Mouse (Mus musculus) heart, adult 2 months (tissue): Measurements from ENCODE around the gene Ahcyl1.

ENCODE experiments used
- CTCF ChIP-seq: fragments of 200-600 bp; IDR thresholded peaks from 2 replicates; pipeline ENCODE4 v1.8.1; 2022; ENCODE audit warnings: antibody characterized with exemption, mild to moderate bottlenecking, moderate library complexity
- POLR2A ChIP-seq: fragments of 200-500 bp; IDR thresholded peaks from 2 replicates; pipeline ENCODE4 v1.6.1; 2011; ENCODE audit warnings: mild to moderate bottlenecking, low read depth, low read length, control low read depth; ENCODE audit not compliant: insufficient read depth

DNA sequence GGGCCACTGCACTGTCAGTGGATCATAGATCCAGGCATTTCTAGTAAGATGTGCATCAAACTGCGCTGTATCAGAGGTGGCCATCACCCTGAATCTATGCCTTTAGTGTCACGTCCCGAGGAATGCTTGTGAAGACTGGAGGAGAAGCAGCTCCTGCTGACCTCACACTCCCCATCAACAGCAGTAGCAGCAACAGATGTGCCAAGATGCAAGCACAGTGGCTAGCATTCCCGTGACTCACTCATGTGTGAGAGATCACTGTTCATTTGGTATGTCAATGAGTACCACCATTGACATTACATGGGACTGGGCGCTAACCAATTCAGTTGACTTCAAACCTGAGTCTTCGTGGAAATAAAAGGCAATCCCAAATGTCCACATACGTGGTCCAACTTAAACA, 68.7 kb downstream of the Ahcyl1 start:
- no peak for TF ChIP-seq CTCF
- TF ChIP-seq POLR2A: no peak
